Comparison of ENCODE assay signal across 13 mouse cellular contexts in genomic region chr14:47461997-47462396, GRCm38 (mm10).
"Had no signal": no experiment of that assay in that cellular context is flagged by ENCODE, and none has a peak within 500 bp of the region (broad histone marks: within the 10 kb centered on the region; RNA-seq: fewer than 3 reads in every experiment).

No protein-coding gene starts in this region.

- H3K9me3 ChIP-seq: limb, embryonic 13.5 days; limb, embryonic 15.5 days; midbrain, embryonic 13.5 days; midbrain, embryonic 15.5 days; neural tube, embryonic 12.5 days had no signal

- H3K4me3 ChIP-seq: limb, embryonic 13.5 days; limb, embryonic 15.5 days; midbrain, embryonic 13.5 days; midbrain, embryonic 15.5 days; neural tube, embryonic 12.5 days had no signal

- H3K4me2 ChIP-seq: limb, embryonic 13.5 days; limb, embryonic 15.5 days; lung, embryonic 14.5 days; midbrain, embryonic 11.5 days; midbrain, embryonic 13.5 days; midbrain, embryonic 15.5 days; neural tube, embryonic 12.5 days had no signal

- H3K36me3 ChIP-seq: limb, embryonic 13.5 days; limb, embryonic 15.5 days; midbrain, embryonic 13.5 days; midbrain, embryonic 15.5 days; neural tube, embryonic 12.5 days had no signal

- H3K27ac ChIP-seq: limb, embryonic 13.5 days; limb, embryonic 15.5 days; midbrain, embryonic 13.5 days; midbrain, embryonic 15.5 days; neural tube, embryonic 12.5 days had no signal

- DNase-seq: lung, embryonic 14.5 days; lung, postnatal 10 days; lung, postnatal 4 days; right cerebral cortex, postnatal 14 days; thymus, adult 2 months; thymus, postnatal 25 days; thymus, postnatal 4 days had no signal

- H3K4me1 ChIP-seq: limb, embryonic 13.5 days; limb, embryonic 15.5 days; midbrain, embryonic 13.5 days; midbrain, embryonic 15.5 days; neural tube, embryonic 12.5 days had no signal

- H3K9ac ChIP-seq: limb, embryonic 13.5 days; limb, embryonic 15.5 days; lung, embryonic 14.5 days; midbrain, embryonic 13.5 days; midbrain, embryonic 15.5 days; neural tube, embryonic 12.5 days had no signal

- H3K27me3 ChIP-seq: limb, embryonic 13.5 days; midbrain, embryonic 13.5 days; midbrain, embryonic 15.5 days; neural tube, embryonic 12.5 days had no signal

- ATAC-seq: midbrain, embryonic 13.5 days; midbrain, embryonic 15.5 days had no signal
